Mouse (Mus musculus) testis, adult 2 months (tissue): ENCODE measurements around the gene Aplnr.

Experiments
- CTCF ChIP-seq: fragments of 200-500 bp; IDR thresholded peaks from 2 replicates; pipeline ENCODE4 v1.5.1; 2012; ENCODE audit warnings: low read depth, mild to moderate bottlenecking, inconsistent platforms, low read length, moderate library complexity; ENCODE audit not compliant: control insufficient read depth, insufficient read depth, insufficient replicate concordance
- POLR2A ChIP-seq: fragments of 200-500 bp; IDR thresholded peaks from 2 replicates; pipeline ENCODE4 v1.6.1; 2012; ENCODE audit warnings: low read depth, mild to moderate bottlenecking, inconsistent platforms, low read length, moderate library complexity; ENCODE audit not compliant: control insufficient read depth

DNA sequence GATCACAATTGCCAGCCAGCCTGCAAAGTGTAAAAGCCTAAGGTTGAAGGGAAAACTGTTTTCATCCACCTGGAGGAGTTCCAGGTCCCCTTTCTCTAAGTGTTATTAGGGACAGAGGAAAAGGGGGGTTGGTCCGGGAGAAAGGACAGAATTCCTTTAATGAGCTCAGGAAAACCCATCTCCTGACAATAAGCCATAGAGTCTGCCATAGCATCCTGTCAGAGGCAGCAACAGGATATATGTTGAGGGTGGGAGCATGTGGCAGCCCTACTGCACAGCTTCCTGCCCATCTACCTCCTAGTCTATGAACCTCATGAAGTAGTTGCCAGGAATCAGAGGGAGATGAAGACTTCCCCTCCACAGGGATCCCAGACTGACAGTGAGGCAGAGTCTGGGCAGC lies 31.6 kb downstream of the Aplnr start:
- TF ChIP-seq POLR2A (no peak), CTCF (no peak)
